Mouse (Mus musculus): ENCODE data around the gene Hipk4.

- TF ChIP-seq GATA1 (IDR thresholded peaks at IDR 0.05; ENCODE audit: borderline replicate concordance, low read length) (no peak), FLI1 (IDR thresholded peaks at IDR 0.05; ENCODE audit: low read length) (no peak)
Observed at GRCm38 (mm10) chr7:27518314-27518713, 4.8 kb upstream of the Hipk4 start.

All from megakaryocyte, embryonic 14.5 days (primary cell).